7 mouse cellular contexts compared by ENCODE assay signal in the genomic region with DNA sequence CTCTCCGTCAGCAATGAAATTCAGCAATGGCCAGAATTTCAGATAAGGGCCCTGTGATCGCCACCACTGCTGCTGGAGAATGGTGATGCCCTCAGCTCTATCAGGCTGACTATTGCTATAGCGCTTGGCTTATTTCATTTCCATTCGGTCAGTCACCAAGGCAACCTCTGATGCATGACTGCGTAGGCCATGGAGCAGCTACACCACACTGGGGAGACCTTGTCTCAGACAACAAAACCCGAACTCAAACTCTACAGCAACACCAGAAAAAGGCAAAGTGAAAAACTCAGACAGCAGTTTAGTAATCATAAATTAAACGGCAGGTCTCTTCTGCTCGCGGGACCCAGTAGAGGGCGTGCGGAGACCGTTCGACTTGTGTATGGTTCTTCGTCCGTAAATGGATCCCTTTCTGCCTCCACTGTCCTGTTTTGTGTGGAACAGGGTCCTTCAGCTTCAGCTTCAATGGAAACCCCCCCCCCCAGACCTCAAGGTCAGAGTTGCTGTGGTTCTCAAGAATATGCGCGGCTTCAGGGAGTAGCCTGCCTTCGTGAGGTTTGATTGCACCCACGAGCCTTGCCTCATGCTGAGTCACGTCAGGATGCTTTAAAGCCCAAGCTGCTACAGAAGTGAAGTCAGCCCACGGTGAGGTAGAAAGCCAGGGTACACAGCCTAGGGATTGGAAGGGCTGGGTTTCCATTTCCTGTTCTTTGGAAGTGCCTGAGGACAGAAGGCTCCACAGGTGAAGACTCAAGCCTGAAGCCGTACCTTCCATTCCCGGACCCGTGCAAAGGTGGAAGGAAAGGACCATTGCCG. TPM values are rescaled to one million over a fixed set of nuclear protein-coding genes. Genes with fewer than 3 reads are reported as not detected.
A peak's percentile ranks its signal among the peaks of the same experiment; 100 is the strongest.
DNase-seq lines count a peak whose midpoint lies in the region; ATAC-seq and TF ChIP-seq lines count a peak whose summit lies in the region.

No protein-coding gene starts in this region.

- peaks cover 13% of the 10 kb centered on the region for H3K4me1 ChIP-seq in embryonic facial prominence, embryonic 10.5 days
- H3K4me1 ChIP-seq in hindbrain, embryonic 11.5 days (replicated peaks; ENCODE audit: control insufficient read depth, insufficient read depth, low read length): no peaks in the 10 kb centered on the region
- no peaks in the 10 kb centered on the region; the same call in 1 of the 2 replicates for H3K4me1 ChIP-seq in limb, embryonic 11.5 days (ENCODE audit: control insufficient read depth, insufficient read depth, low read length)
- peaks cover 4% of the 10 kb centered on the region for H3K4me1 ChIP-seq in olfactory bulb, adult 2 months (ENCODE audit: control insufficient read depth, insufficient read depth, low read length)

- H3K27ac ChIP-seq in embryonic facial prominence, embryonic 10.5 days (replicated peaks): no peak overlapping the region
- H3K27ac ChIP-seq in hindbrain, embryonic 11.5 days (ENCODE audit: low read depth, low read length): no peak overlapping the region
- H3K27ac ChIP-seq in limb, embryonic 11.5 days (replicated peaks; ENCODE audit: low read depth, low read length): 0 out of 2 replicates have a peak overlapping the region, but pooled peaks have one; percentile 1
- H3K27ac ChIP-seq in olfactory bulb, adult 2 months (ENCODE audit: insufficient read depth, low read depth, low read length): no peak overlapping the region

- H3K9me3 ChIP-seq in embryonic facial prominence, embryonic 10.5 days: no peaks in the 10 kb centered on the region
- H3K9me3 ChIP-seq in hindbrain, embryonic 11.5 days (ENCODE audit: control insufficient read depth, low read length): no peaks in the 10 kb centered on the region
- H3K9me3 ChIP-seq in limb, embryonic 11.5 days (ENCODE audit: control insufficient read depth, low read length): no peaks in the 10 kb centered on the region

- ATAC-seq in hindbrain, embryonic 11.5 days (ENCODE audit: low FRiP score): no peak
- ATAC-seq in limb, embryonic 11.5 days (ENCODE audit: insufficient number of reproducible peaks, low FRiP score, low TSS enrichment, low read depth): no peak

- H3K36me3 ChIP-seq in embryonic facial prominence, embryonic 10.5 days (replicated peaks): no peaks in the 10 kb centered on the region
- H3K36me3 ChIP-seq in hindbrain, embryonic 11.5 days (ENCODE audit: control insufficient read depth, insufficient read depth, low read length): no peaks in the 10 kb centered on the region
- no peaks in the 10 kb centered on the region for H3K36me3 ChIP-seq in limb, embryonic 11.5 days (ENCODE audit: control insufficient read depth, insufficient read depth, low read length)

- peak; percentile 54; the same call in 1 of the 2 replicates for TF ChIP-seq CTCF in olfactory bulb, adult 2 months (IDR thresholded peaks at IDR 0.05; ENCODE audit: insufficient read depth, low read depth, low read length)

- no peak for TF ChIP-seq POLR2A in olfactory bulb, adult 2 months (IDR thresholded peaks at IDR 0.05; ENCODE audit: insufficient read depth, low read depth, low read length)

- H3K4me2 ChIP-seq in hindbrain, embryonic 11.5 days (replicated peaks; ENCODE audit: low read depth, low read length): peak overlapping the region; percentile 38
- peak overlapping the region; percentile 39; the same call in 1 of the 2 replicates for H3K4me2 ChIP-seq in limb, embryonic 11.5 days (ENCODE audit: low read depth, severe bottlenecking)

- no peak overlapping the region for H3K9ac ChIP-seq in hindbrain, embryonic 11.5 days (ENCODE audit: low read depth, low read length)
- no peak overlapping the region for H3K9ac ChIP-seq in limb, embryonic 11.5 days (ENCODE audit: low read length)

- WGBS in embryonic facial prominence, embryonic 10.5 days: 38% methylated on average over 25 of the region's 25 CpGs
- WGBS in hindbrain, embryonic 11.5 days: 34% methylated on average over 25 of the region's 25 CpGs
- WGBS in limb, embryonic 11.5 days: 37% methylated on average over 25 of the region's 25 CpGs
- 31% methylated on average over 25 of the region's 25 CpGs for WGBS in olfactory bulb, adult 2 months

- H3K27me3 ChIP-seq in embryonic facial prominence, embryonic 10.5 days (replicated peaks; ENCODE audit: low read depth, poor library complexity, severe bottlenecking): 0 out of 2 replicates have a peak, but pooled peaks cover 13% of the 10 kb centered on the region
- no peaks in the 10 kb centered on the region for H3K27me3 ChIP-seq in hindbrain, embryonic 11.5 days (ENCODE audit: control insufficient read depth, insufficient read depth, low read length)
- no peaks in the 10 kb centered on the region for H3K27me3 ChIP-seq in limb, embryonic 11.5 days (ENCODE audit: control insufficient read depth, insufficient read depth, low read length)

- peak; percentile 27 for DNase-seq in lung, postnatal 10 days
- no peak for DNase-seq in lung, postnatal 25 days (ENCODE audit: low spot score)
- peak; percentile 71 for DNase-seq in embryonic facial prominence, embryonic 10.5 days (ENCODE audit: low spot score)
- DNase-seq in hindbrain, embryonic 11.5 days (ENCODE audit: low spot score): peak; percentile 74
- peak; percentile 70 for DNase-seq in limb, embryonic 11.5 days (ENCODE audit: low spot score)
- no peak for DNase-seq in cerebellum, adult 18-20 months

- peak overlapping the region; percentile 49 for H3K4me3 ChIP-seq in embryonic facial prominence, embryonic 10.5 days
- H3K4me3 ChIP-seq in hindbrain, embryonic 11.5 days (ENCODE audit: low read depth, low read length): 0 out of 2 replicates have a peak overlapping the region, but pooled peaks have one; percentile 10
- H3K4me3 ChIP-seq in limb, embryonic 11.5 days (ENCODE audit: low read depth, low read length): no peak overlapping the region
- H3K4me3 ChIP-seq in olfactory bulb, adult 2 months (ENCODE audit: insufficient read depth, low read depth, low read length): peak overlapping the region; percentile 23; the same call in 1 of the 2 replicates

RNA-seq across cellular contexts. Expression of a gene that starts 30.5 kb away (rescaled TPM):
- polyA plus RNA-seq in embryonic facial prominence, embryonic 10.5 days (2016; fragmentation: Nextera tagmentation; extraction: Ambion mirVana): 41.4 and 57.6 TPM in 2 replicates
- 58.3 and 66.3 TPM in 2 replicates for polyA plus RNA-seq in hindbrain, embryonic 11.5 days (2014; fragmentation: Nextera tagmentation; extraction: Ambion mirVana)
- polyA plus RNA-seq in limb, embryonic 11.5 days (2014; fragmentation: Nextera tagmentation; extraction: Ambion mirVana): 35.6 and 40.3 TPM in 2 replicates
- not detected in 2 replicates for polyA plus RNA-seq in olfactory bulb, adult 2 months (2012; ENCODE audit: insufficient read depth, insufficient read length, low replicate concordance, missing spikeins)

Comparison
In these comparisons a context has a peak if more than half of its experiments do, and no peak if none do; other contexts are left out.
1. DNase-seq: peak in lung, postnatal 10 days (single experiment), embryonic facial prominence, embryonic 10.5 days (single experiment), hindbrain, embryonic 11.5 days (single experiment) and limb, embryonic 11.5 days (single experiment); none in lung, postnatal 25 days (single experiment) and cerebellum, adult 18-20 months (0 of 2).
2. RNA of a gene that starts 30.5 kb away (polyA plus RNA-seq): 58.3 to 66.3 TPM in hindbrain, embryonic 11.5 days, 41.4 to 57.6 TPM in embryonic facial prominence, embryonic 10.5 days and 35.6 to 40.3 TPM in limb, embryonic 11.5 days; not detected in olfactory bulb, adult 2 months; every median in the first group is over 10 times any median in the second.